Mouse (Mus musculus): ENCODE data around the gene Capg. TPM values are rescaled to one million over a fixed set of nuclear protein-coding genes. Genes with fewer than 3 reads are reported as not detected.

Capg gene
- 10 to 100 TPM in 1 of 2 experiments, 1 to 10 TPM in 1; 8.1 to 10.5 TPM for total RNA-seq (2021)
- long read RNA-seq, experiment 1, partial matches to known transcripts = 3 of 12 reads
- long read RNA-seq, experiment 1, other reads (novel, unspliced or antisense) = 4 of 12 reads
- long read RNA-seq, experiment 2, transcript Capg-202 (10 exons, 1,400 nt) = major isoform, 11 of 16 reads
- long read RNA-seq, experiment 2, partial matches to known transcripts = 0 of 16 reads
- long read RNA-seq, experiment 2, other reads (novel, unspliced or antisense) = 2 of 16 reads

DNA sequence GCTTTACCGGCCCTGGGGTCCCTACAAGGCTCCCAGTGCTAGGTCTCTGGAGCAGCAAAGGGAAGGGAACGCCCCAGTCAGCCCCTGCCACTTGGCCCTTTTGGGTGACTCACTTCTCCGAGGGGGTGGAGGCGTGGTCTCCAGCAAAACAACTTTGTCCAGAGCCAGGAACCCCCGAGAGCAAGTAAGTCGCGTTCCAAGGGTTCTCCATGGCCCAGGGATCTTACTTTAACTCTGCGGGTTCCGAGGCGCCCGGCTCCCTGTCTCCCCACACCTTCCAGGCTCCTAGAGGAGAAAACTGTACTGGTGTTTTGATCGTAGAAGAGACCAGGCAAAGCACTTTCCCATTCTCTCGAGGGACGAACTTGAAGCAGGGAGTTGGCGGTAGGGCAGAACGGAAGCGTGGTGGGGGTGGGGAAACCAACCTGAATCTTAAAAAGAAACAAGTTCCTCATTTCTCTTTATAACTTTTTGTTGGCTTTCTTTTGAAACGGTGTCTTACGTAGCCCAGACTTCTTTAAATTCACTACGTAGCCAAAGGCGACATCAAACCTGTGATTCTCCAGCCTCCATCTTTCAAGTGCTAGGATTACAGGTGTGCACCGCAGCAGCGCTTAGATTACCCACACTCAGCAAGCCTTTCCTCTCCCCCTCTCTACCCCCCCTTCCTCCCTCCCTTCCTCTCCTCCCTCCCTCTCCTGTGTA is at the start of gene Capg:
TSS of gene Capg (plus strand) at position 109 of the 705 bp plus-strand sequence.
- peak; percentile 54 for DNase-seq

DNA sequence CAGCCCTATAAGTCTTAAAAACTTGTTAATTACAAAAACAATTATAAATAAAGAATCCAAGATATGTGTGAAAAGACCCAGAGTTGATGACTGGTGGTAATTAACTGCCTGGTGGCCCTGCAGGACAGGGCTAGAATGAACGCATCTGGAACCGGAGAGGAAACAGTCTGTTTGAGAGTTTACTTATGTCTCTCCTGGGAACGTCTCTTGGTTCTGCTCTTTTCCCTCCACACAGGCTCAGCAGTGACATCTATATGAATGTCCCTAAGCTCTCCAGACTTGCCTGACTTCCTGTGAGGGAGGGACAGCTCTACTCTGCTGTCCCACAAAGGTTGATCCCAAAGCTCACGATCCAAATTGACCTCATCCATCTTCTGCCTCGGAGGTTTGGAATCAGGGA is 45.2 kb upstream of the Capg start:
- DNase-seq = no peak

DNA sequence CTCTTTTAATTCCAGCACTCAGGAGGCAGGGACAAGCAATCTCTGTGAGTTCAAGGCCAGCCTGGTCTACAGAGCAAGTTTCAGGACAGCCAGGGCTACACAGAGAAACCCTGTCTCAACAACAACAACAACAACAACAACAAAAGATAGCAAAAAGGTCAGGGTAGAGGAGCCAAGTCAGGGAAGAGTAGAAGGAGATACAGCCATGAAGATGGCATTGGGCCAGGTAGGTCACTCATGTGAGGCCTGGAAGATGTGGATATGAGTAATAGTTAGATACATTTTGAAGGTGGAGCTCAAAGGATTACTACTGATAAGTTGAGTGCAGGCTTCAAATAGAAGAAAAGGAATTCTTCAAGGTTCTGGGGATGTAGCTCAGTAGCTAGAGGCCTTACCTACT is 40.9 kb upstream of the Capg start:
- DNase-seq = no peak

DNA sequence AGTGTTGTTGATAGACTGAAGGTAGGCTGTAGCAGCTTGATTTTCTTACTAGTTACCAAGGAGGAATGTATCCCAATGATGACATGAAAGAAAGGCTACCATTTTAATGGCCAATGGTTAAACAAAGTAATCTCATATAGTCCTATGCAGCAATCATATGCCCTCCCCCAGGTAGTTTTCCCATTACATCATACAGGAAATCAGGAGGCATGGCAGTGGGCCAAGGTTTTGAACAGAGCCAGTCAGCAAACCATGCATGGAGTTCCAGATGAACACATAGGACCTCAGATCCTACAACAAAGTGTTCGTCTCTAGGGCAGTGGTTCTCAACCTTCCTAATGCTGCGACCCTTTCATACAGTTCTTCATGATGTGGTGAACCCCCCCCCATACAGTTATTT is 40.3 kb upstream of the Capg start:
- no peak for DNase-seq

DNA sequence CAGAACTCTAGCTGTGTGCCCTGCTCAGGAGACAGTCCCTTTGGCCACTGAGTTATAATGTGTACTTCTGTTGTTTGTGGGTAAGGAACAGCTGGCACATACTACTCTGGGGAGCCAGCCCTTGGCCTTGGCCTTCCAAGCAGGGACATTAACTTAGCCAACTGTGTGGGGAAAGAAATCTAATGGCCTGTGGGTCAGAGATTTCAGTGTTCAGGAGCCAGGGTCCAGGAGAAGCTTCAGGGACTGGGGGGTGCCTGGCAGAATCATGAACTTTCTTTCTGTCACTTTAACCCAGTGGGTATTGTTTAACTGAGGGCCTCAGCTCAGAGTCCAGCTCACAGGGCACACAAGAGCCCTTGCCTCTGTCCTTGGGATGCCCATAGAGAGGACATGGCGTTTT is 38.1 kb upstream of the Capg start:
- no peak for DNase-seq

DNA sequence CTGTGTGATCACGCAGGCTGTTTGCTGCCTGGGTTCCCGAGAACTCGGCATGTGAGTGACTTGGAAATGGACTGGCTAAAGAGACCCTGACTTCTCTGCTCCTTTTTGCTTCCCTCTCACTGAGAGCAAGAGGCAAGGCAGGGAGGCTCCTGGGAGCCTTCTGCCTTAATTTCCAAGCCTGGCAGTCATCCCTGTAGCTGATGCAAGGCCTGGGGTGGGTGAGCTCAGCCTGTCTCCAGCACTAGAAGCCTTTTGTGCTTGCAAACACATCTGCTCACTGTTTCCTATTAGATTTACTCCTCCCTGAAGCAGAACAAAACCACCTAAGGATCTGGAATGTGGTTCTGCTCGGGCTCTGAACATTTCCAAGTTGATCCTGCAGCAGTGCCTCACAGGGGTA is 35.6 kb upstream of the Capg start:
- DNase-seq = peak; percentile 66

DNA sequence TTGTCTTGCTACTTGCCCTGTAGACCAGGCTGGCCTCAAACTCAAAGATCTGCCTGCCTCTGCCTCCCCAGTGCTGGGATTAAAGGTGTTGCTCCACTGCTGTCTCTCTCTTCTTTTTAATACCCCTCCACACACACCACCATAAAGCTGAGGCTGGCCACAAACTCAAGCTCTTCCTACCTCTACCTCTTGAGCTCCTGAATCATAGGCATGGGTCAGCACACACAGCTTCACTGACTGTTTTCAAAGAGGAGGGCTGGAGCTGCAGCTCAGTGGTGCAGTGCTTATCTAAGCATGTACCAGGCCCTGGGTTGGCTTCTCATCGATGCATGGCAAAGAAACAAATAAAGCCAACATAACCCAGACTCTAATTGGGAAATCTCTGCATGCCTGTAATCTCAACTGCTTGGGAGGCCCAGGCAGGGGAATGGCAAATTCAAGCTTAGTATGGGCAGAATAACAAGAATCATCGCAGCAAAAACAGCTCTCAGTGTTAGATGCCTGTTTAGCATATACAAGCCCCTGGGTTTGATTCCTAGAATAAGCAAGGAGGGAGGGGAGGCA is 34.2 kb upstream of the Capg start:
- no peak for DNase-seq

DNA sequence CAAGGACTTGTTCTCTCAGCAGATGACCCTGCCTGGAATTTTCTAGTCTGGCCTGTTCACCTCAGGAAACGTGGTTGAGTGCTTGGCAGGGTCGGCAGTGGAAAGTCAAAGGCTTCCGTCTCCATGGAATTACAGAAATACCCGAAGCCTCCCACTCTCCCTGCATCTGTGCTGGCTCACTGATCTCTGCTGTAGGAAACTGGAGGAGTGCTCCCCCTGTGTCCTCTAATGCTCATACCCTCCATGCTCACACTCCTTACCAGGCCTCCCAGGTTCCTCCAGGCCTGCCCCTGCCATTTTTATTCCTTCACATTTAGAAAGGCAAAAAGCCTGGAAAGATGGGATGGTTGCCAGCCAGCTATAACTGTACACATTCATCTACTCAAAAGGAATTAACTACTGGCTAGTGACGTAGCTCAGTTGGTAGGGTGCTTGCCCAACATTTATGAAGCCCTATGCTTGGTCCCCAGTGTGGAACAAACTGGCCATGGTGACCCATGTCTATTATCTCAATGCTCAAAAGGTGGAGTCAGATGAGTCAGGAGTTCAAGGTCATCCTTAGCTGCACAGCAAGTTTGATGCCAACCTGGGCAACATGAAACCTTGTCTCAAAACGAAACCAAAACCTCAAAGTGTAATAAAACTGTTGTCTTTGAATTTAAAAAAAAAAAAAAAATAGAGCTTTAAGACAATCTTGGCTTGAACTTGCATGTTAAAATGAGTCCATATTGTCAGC is 33.3 kb upstream of the Capg start:
- DNase-seq = no peak

DNA sequence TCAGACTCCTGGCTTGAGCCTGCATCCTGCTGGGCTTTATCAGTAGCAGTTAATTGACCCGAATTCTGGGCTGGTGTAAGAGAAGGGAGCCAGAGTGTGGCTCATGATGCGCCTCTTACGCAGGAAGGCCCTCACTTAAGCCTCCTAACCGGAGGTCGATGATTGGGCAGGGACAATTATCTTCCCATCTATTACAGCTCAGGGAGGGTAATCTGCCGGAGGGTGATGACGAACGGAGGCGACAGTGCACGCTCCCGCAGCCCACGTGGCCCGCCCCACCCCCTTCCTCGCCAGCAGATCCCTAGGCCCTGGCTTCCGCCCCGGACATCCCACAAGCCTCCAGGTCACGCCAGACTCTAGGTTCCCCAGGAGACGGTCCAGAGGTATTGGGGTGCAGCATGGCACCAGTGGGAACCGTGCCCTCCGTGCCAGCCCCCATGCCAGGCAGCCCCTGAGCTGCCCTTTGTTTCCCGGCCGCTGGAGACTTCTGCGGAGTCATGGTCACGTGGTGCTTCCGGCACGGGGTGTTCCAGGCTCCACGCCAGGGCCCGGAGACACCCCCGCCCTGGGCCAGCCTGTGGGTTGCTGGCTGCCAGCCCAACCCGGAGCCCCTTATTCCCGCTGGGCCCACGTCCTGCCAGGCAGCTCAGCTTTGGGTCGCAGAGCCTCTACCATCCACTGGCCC is 31.7 kb upstream of the Capg start:
- peak; percentile 88 for DNase-seq

DNA sequence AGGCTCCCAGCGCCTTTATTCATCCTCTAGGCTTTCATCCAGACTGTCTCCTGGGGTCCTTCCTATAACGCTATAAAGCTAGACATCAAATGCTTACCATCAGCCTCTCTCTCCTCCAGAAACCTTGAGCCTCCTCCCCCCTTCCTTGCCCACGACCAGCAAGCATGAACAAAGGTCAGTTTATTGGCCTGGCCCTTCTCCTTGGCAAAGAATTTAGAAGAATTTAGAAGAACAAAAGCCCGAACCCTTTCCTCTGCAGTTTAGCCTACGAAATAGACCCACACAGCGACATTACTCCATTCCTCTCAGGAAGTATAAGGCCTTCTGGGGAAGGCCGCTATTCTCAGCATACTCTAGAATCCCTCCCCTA is 31.1 kb upstream of the Capg start:
- DNase-seq = no peak

DNA sequence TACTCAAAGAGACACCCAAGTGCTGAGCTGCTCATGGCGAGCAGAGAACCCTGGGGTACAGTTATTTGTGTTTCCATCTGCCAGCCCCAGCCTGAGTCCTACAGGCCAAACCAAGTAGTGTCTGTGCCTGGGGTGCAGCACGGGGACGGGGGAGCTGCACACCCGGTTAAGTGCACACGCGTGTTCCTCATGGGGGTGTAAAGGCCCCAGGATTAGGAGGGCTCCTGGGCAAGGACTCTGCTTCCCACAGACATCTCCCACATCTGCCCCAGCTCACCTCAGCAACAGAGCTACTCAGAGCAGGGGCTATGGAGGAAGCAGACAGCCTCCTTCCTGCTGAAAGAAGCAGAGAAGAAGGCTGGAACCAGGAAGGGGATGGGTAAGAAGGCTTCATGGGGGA is 28.5 kb upstream of the Capg start:
- no peak for DNase-seq

DNA sequence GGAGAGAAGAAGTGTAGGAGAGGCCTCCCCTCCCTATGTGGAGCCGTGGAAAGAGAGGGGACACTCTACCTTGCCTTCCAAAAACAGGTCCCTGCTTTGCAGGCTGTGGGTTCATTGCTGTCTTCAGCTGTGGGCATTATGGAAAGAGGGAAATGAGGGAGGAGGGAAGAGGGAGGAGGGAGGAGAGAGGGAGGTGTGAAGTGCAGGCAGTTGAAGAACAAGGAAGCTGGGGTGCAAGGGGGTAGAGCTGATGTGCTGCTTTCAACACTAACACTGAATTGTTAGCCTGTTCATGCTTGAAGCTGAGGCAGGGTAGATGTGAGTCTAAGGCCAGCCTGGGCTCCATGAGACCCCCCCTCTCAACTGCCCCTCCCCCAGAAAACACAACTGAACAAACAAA is 25.3 kb upstream of the Capg start:
- no peak for DNase-seq

DNA sequence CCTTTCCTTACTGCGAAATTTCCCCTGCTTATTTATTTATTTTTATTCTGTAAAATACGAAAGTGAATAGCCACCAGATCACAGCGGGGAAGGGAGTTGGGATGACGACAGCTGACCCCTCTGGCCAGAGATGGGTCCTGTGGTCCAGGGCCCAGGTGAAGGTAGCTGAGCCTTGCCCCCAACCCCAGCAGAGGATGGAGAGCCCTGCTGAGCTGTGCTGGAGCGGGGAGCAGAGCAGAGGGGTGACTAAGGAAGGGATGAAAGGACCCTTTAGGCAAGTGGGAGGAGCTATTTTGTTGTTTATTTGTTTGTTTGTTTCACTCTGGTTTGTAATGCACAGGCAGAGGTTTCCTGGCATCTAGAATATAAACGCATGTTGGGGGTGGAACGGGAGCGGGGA is 24.9 kb upstream of the Capg start:
- DNase-seq = no peak

DNA sequence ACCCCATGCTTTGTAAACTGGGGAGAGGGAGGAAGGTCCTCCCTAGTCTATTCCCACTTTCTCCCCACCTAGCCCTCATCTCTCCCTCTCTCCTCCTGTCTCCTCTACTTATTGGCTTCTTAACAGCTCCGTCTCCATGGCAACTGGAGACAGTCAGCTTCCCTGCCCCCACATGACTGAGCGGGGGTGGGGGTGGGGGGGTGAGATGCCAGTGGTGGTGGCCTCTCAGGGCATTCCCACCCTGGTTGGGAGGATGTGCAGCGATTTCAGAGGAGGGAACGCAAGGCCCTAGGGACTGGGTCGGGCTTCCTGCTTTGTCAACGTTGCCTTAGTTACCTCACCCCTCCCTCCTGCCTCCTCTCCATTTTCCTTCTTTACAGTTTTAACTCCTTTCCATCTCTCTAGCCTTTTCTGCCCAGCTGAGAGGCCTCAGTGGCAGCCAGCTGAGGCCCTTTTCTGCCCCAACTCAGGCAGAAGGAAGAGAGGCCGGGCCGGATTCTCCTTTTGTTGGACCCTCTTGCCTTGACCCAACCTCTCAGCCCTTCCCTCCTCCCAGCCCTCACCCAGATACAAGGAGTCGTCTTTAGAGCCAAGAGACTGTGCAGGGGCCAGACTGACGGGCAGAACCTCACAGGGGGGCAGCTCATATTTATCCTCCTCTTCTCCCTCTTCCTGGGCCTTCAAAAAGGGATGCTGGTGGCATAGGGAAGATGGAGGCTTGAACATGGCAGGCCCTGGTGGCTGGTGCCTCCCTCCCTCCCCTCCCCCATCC is 24.1 kb upstream of the Capg start:
- peak; percentile 50 for DNase-seq

DNA sequence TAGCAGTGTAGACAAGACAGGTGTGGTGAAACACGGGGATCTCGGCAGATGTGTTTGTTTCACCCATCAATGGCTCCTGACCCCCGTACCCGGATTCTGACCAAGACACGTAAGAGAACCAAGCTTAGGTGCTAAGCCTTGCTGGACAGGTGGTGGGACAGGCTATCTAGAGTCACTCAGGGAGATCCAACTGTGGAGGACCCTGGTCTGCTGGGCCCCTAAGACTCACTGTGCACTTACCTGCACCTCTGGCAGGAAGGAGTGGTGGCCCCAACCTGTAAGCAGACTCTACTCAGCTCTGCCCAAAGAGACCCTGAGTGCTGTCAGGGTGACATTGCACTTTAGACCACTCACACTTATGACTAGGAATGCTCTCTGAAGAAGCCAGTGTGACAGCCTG is 23.3 kb upstream of the Capg start:
- DNase-seq = no peak

DNA sequence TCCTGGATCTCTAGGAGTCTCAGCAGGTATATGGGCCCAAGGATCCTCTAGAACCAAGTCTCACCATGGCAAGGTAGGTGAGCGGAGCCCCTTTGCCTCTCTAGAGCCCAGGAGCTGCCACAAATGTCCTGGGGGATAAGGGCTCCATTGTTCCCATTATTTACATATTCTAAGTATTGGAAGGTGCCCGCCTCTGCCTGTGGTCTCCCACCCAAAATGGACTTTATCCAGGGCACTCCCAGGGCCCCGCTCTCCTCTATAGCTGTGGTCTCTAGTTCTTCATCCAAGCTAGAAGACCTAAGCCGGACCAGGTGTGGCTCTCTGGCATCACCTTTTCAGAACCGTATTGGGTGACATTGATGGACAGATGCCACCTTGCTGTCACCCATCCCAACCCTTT is 22.6 kb upstream of the Capg start, which contains the start of gene Sh2d6:
TSS of gene Sh2d6 (minus strand) at position 101 of the 400 bp plus-strand sequence.
- no peak for DNase-seq

DNA sequence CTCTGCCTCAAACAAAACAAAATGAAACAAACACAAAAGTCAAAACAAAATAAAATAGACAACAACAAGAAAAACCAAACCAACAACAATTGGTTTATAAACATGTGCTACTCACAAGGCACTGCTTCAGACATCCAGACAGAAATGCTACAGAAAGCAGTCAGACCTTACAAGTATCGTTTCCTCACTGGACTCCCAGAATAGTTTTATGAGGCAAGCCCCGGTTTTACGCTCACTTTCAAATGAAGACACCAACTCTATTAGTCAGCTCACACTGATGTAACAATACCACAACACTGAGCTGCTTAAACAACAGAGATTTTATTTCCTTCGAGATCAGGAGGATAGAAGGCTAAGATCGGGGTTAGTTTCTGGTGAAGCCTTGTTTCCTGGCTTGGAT is 21.9 kb upstream of the Capg start:
- DNase-seq = no peak

DNA sequence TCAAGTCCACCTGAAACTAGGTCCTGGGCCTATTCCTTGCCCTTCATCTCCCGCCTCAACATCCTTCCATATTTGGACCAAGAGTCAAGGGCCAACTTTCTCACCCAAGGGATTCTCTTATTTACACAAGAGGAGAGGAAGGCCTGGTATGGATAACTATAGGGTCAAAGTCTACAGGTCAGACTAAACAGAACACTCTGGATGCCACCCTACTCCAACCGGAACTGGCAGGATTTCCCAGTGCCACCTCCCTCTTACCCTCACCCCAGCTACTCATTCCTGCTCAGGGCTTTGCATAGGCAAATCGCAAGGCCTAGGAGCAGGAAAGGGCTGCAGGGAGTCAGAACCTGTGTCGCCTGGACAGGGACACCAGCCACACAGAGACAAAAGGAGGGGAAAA is 21.0 kb upstream of the Capg start:
- no peak for DNase-seq

DNA sequence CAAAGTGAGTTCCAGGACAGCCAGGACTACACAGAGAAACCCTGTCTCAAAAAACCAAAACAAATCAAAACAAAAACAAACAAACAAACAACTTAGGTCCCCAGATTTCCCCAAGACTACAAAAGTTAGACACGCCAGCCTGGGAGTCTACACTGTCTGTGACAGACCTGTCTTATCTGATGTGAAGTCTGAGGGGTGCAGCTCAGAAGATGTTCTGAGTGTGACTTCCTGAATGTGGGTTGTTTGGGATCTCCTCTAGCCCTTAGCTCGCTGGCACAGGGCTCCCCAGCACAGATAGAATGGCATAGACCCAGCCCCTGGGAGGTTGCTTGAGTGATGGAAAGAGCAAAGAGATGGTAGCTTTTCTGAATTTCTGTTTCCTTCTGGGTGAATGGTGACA is 20.0 kb upstream of the Capg start:
- no peak for DNase-seq

DNA sequence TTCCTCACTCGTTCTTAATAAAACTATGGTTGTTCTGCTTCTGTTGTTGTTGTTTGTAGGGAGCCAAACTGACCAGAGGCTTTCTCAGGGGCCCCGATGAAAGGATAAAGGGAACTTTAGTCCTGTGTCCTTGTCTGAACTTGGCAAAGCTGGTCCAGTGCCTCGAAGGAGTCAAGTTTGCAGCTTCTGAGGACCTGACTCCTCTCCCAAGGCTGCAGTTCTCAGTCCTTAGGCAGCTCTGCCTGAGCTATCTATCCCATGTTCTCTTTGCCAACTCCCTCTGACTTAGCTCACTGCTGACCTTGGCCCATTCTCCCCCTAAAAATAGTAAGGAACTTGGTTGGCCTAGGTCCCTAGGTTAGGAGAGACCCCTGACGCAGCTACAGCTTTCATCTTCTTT is 17.1 kb upstream of the Capg start:
- DNase-seq = no peak

DNA sequence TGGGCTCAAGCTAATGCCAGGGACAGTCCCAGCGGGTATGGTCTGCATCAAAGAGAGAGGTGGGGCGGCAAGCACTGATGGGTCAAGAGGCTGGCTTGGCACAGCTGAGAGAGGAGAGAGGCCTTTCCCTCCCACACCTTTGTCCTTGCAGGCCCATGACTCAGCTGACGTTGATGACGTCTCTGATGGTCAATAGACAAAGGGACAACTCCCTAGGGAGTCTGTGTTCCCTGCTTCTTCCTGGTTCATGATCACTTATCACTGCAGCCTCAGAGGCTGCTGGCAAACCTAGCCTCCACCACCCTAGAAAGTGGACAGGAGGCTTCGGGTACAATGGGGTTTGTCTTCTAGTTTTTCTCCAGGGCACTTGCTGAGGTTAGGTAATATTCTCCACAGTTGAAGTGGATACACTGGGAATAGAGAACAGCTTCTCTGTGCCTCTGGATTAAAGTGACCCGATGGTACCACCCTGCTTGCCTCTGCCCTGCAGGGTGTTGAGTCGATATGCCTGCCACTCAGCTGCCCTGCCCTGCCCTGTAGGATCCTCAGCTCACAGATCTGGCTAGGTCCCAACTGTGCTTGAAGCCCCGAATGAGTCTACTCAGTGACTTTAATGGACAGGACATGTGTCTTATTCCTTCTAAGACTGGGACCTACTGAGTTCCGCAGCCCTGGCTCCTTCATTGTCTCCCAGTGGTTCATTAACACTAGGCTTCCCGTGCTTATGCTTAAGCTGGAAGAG is 15.6 kb upstream of the Capg start:
- no peak for DNase-seq
